Mouse (Mus musculus) brain, embryonic 14.5 days (tissue): ENCODE measurements at regions not wholly inside any gene's neighbourhood (a gene's known extent, or its start where the extent isn't known, plus 50 kb on each side); places are given as distances from the start of the nearest gene placed in this dataset.

ENCODE experiments used
- CTCF ChIP-seq: fragments of 200-500 bp; IDR thresholded peaks from 2 replicates; pipeline ENCODE4 v1.5.1; 2012; ENCODE audit warnings: inconsistent platforms, mild to moderate bottlenecking, moderate library complexity, borderline replicate concordance; ENCODE audit not compliant: insufficient read depth, insufficient read length; ENCODE audit errors: extremely low read depth
- POLR2A ChIP-seq: fragments of 200-500 bp; IDR thresholded peaks from 2 replicates; pipeline ENCODE4 v1.6.1; 2012; ENCODE audit warnings: mild to moderate bottlenecking, inconsistent platforms, borderline replicate concordance; ENCODE audit not compliant: poor library complexity, insufficient read depth, insufficient read length, severe bottlenecking; ENCODE audit errors: extremely low read depth

- TF ChIP-seq CTCF (no peak), POLR2A (no peak)
Observed at GRCm38 (mm10) chr16:5829071-5829470, 56.1 kb upstream of the Rbfox1 start.
